Mouse (Mus musculus) splenic B cell, adult 2 months (primary cell): Measurements from ENCODE around the gene Icam5.
"Not testable (repeated sequence)": the region's sequence is repeated elsewhere in the genome, so short reads cannot be mapped to it uniquely, and the experiment has no call there.

Experiments
- DNase-seq: peaks from one replicate; pipeline ENCODE4 v3.0.0-alpha.2; 2011; ENCODE audit warnings: low read depth, low spot score
- H3K27me3 ChIP-seq: 2 replicates; pipeline ENCODE4 v1.6.1; 2012; ENCODE audit warnings: mild to moderate bottlenecking, low read length, moderate library complexity, mixed read lengths; ENCODE audit not compliant: control insufficient read depth, poor library complexity, insufficient read depth, severe bottlenecking
- H3K36me3 ChIP-seq: 2 replicates; pipeline ENCODE4 v1.6.1; 2012; ENCODE audit warnings: mild to moderate bottlenecking, low read length, moderate library complexity, mixed read lengths; ENCODE audit not compliant: control insufficient read depth, poor library complexity, insufficient read depth, severe bottlenecking

Gene Icam5

DNA sequence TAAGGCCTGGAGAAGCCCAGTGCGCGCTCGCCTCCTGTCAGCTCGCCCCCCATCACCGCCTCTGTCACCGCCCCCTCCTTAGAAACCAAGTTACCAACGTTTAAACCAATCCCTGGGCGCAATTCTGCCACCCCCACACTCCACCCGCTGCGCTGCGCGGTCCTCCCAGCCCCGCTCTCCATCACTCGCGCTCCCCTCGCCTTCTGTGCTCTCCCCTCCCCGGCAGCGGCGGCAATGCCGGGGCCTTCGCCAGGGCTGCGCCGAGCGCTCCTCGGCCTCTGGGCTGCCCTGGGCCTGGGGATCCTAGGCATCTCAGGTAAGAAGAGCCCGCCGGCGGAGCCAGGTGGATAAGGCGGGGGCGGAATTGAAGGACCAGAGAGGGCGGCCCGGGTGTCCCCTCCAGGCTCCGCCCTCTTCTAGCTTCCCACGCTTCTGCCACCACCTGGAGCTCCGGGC lies at the start of gene Icam5:
Icam5 (plus strand) TSS at position 178 of the 456 bp plus-strand sequence.
- H3K36me3 ChIP-seq = peaks cover 5% of the 10 kb centered on the region
- DNase-seq = peak; percentile 42
- no peaks in the 10 kb centered on the region; the same call in 1 of the 2 replicates for H3K27me3 ChIP-seq

DNA sequence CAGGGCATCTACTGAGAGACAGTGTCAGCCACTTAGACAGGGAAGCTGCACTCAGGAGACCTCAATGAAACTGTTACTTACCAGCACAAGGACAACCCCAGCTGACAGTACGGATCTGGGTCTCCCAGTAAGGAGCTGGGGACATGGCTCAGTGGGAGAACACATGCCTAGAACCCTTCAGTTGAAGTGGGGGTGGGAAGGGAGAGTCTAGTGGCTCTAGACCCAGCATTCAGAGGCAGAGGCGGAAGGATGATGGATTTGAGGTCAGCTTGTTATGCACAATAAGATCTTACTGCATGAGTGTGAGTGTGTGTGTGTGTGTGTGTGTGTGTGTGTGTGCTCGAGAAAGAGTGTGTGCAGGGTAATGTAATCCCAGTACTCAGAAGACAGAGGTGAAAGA lies 49.7 kb upstream of the Icam5 start:
- Histone ChIP-seq H3K36me3 (no peaks in the 10 kb centered on the region), H3K27me3 (no peaks in the 10 kb centered on the region)
- DNase-seq = no peak

- H3K36me3 ChIP-seq = no peaks in the 10 kb centered on the region
- peak; percentile 23 for DNase-seq
- H3K27me3 ChIP-seq = no peaks in the 10 kb centered on the region
Observed at GRCm38 (mm10) chr9:20983169-20983568, 48.7 kb upstream of the Icam5 start.

DNA sequence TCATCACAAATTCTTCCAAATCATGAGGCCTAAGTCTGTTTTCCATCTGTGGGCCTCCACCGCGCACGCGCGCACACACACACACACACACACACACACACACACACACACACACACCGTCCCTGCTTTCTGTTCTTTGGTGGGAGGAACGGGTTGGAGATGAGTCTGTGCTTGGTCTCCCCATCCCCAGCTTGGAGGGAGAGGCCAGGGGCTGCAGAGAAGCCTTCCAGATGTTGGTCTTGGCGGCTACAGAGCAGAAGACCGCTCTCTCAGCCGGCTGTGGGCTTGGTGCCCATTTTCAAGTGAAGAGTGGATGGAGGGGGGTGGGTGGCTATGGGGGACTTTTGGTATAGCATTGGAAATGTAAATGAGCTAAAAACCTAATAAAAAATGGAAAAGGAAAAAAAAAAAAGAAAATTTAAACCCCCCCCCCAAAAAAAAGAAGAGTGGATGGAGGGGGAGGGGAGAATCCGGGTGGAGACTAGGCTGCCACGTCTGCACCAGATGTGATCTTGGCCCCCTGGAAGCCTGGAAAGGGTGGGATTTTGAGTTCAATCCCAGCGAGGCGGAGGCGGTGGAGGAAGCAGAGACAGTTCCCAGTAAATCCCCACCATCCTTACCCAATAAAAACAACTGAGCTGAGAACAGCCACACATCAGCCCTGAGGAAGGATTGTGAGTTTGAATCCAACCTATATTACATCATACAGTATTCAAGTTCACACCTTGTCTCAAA lies 44.8 kb upstream of the Icam5 start:
- no peak for DNase-seq
- Histone ChIP-seq H3K36me3 (no peaks in the 10 kb centered on the region), H3K27me3 (no peaks in the 10 kb centered on the region)

DNA sequence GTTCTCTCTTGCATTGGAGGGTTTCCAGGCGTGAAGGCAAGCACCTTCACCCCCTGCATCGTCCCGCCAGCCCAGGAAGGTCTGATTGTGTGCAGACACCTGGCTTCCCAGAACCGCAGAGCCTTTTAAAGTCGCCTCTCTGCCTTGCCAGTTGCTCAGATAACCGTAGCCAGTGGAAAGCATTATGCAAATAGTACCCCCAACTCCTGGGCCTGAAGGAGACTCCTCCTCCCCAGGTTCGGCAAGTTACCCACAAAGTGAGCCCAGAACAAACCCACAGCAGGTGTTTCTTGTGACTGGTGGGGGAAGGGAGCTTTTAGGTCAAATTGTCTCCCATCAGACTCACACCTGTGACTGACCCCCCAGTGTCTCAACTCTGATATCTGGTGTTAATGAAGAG lies 43.9 kb upstream of the Icam5 start:
- Histone ChIP-seq H3K27me3 (no peaks in the 10 kb centered on the region), H3K36me3 (no peaks in the 10 kb centered on the region)
- DNase-seq = peak; percentile 52

GRCm38 (mm10) chr9:20990861-20991260 lies 41.0 kb upstream of the Icam5 start:
- DNase-seq = no peak
- no peaks in the 10 kb centered on the region for H3K27me3 ChIP-seq
- no peaks in the 10 kb centered on the region for H3K36me3 ChIP-seq

- no peaks in the 10 kb centered on the region for H3K36me3 ChIP-seq
- H3K27me3 ChIP-seq = no peaks in the 10 kb centered on the region
- no peak for DNase-seq
Observed at GRCm38 (mm10) chr9:20991587-20991986, 40.3 kb upstream of the Icam5 start.

- H3K36me3 ChIP-seq = no peaks in the 10 kb centered on the region
- no peak for DNase-seq
- no peaks in the 10 kb centered on the region for H3K27me3 ChIP-seq
Observed at GRCm38 (mm10) chr9:20993165-20993898, 38.5 kb upstream of the Icam5 start.

GRCm38 (mm10) chr9:20995069-20995468 lies 36.8 kb upstream of the Icam5 start:
- no peak for DNase-seq
- H3K36me3 ChIP-seq = no peaks in the 10 kb centered on the region

DNA sequence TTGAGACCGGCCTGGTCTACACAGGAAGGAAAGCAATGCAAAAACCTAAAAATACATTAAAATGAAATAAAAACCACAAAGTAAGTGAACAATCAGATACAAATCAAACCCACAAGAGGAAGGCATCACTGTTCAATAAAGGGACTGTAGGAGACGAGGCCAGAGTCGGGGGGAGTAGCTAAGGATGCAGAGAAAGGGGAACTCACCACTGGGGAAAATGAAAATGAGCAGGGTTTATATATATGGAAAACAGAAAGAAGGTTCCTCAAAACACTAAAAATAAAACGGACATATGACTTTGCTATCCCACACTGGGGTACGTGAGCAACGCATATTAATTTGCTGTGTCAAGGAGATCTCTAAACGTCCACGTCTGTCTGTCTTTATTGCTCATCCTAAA lies 34.8 kb upstream of the Icam5 start:
- Histone ChIP-seq H3K27me3 (no peaks in the 10 kb centered on the region), H3K36me3 (no peaks in the 10 kb centered on the region)
- DNase-seq = no peak

More at GRCm38 (mm10) chr9:20995069-20995468, 36.8 kb upstream of the Icam5 start:
- H3K27me3 ChIP-seq = no peaks in the 10 kb centered on the region

DNA sequence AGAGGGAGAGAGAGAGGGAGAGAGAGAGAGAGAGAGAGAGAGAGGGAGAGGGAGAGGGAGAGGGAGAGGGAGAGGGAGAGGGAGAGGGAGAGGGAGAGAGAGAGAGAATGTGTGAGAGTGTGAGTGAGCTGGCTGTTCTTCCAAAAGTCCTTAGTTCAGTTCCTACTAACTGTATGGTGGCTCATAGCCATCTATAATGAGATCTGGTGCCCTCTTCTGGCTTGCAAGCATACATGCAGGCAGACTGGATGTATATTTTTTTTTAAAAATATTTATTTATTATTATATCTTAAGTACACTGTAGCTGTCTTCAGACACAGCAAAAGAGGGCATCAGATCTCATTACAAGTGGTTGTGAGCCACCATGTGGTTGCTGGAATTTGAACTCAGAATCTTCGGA lies 33.5 kb upstream of the Icam5 start:
- H3K36me3 ChIP-seq, H3K27me3 ChIP-seq: not testable (repeated sequence)
- DNase-seq = peak; percentile 35

- peak; percentile 31 for DNase-seq
- H3K36me3 ChIP-seq = no peaks in the 10 kb centered on the region
- no peaks in the 10 kb centered on the region for H3K27me3 ChIP-seq
Observed at GRCm38 (mm10) chr9:21000811-21001210, 31.1 kb upstream of the Icam5 start.

DNA sequence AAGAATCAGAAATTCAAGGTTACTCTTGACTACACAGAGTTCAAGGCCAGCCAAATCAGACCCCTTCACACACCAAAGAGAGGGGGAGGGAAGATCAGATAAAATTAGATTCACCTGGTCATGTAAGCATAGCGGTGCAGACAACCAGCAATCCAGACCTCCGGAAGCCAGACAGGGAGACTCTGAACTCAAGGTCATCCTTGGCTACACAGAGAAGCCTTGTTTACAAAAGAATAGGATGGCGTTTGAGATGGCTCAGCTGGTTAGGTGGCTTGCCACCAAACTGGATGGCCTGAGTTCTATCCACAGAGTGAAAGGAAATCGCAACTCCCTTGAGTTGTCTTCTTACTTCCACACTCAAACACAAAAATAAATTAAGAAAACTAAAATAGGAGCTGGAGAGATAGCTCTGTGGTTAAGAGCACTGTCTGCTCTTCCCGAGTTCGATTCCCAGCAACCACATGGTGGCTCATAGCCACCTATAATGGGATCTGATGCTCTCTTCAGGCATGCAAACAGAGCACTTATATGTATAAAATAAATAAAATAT lies 30.1 kb upstream of the Icam5 start:
- Histone ChIP-seq H3K36me3 (peaks cover 3% of the 10 kb centered on the region), H3K27me3 (no peaks in the 10 kb centered on the region)
- DNase-seq = no peak

GRCm38 (mm10) chr9:21002270-21002626 lies 29.6 kb upstream of the Icam5 start:
- Histone ChIP-seq H3K36me3 (peaks cover 7% of the 10 kb centered on the region), H3K27me3 (no peaks in the 10 kb centered on the region)
- DNase-seq = peak; percentile 15
